Mouse (Mus musculus): ENCODE results near the gene 1700011L22Rik. TPM values are rescaled to one million over a fixed set of nuclear protein-coding genes. Genes with fewer than 3 reads are reported as not detected.

1700011L22Rik gene
- total RNA-seq (2021), result not detected
- long read RNA-seq, experiment 1, result 0 reads
- long read RNA-seq, experiment 2, result 0 reads

GRCm38 (mm10) chr8:79248470-79248869 lies at the start of gene 1700011L22Rik:
1700011L22Rik (minus strand) TSS chr8:79248570.
- no peak for DNase-seq

- peak; percentile 44 for DNase-seq
Measured at GRCm38 (mm10) chr8:79297763-79298162, 49.4 kb upstream of the 1700011L22Rik start.

GRCm38 (mm10) chr8:79295276-79296105 lies 47.1 kb upstream of the 1700011L22Rik start:
- no peak for DNase-seq

GRCm38 (mm10) chr8:79294610-79295275 lies 46.4 kb upstream of the 1700011L22Rik start, which contains the start of gene Mmaa:
Mmaa (minus strand) TSS chr8:79294937.
- peak; percentile 99 for DNase-seq

GRCm38 (mm10) chr8:79293841-79294240 lies 45.5 kb upstream of the 1700011L22Rik start:
- no peak for DNase-seq

- no peak for DNase-seq
Measured at GRCm38 (mm10) chr8:79292712-79293264, 44.4 kb upstream of the 1700011L22Rik start.

- no peak for DNase-seq
Measured at GRCm38 (mm10) chr8:79289592-79289991, 41.2 kb upstream of the 1700011L22Rik start.

- DNase-seq, result no peak
Measured at GRCm38 (mm10) chr8:79288681-79289080, 40.3 kb upstream of the 1700011L22Rik start.

- no peak for DNase-seq
Measured at GRCm38 (mm10) chr8:79288250-79288649, 39.9 kb upstream of the 1700011L22Rik start.

- DNase-seq, result no peak
Measured at GRCm38 (mm10) chr8:79286424-79286823, 38.1 kb upstream of the 1700011L22Rik start.

GRCm38 (mm10) chr8:79284626-79285025 lies 36.3 kb upstream of the 1700011L22Rik start:
- no peak for DNase-seq

GRCm38 (mm10) chr8:79281376-79281890 lies 33.1 kb upstream of the 1700011L22Rik start:
- no peak for DNase-seq

- DNase-seq, result no peak
Measured at GRCm38 (mm10) chr8:79277264-79277870, 29.0 kb upstream of the 1700011L22Rik start.

- no peak for DNase-seq
Measured at GRCm38 (mm10) chr8:79274940-79275339, 26.6 kb upstream of the 1700011L22Rik start.

GRCm38 (mm10) chr8:79273776-79274175 lies 25.4 kb upstream of the 1700011L22Rik start:
- no peak for DNase-seq

- no peak for DNase-seq
Measured at GRCm38 (mm10) chr8:79272676-79273075, 24.3 kb upstream of the 1700011L22Rik start.

- no peak for DNase-seq
Measured at GRCm38 (mm10) chr8:79268921-79269320, 20.6 kb upstream of the 1700011L22Rik start.

GRCm38 (mm10) chr8:79261920-79262319 lies 13.6 kb upstream of the 1700011L22Rik start:
- no peak for DNase-seq

- DNase-seq, result no peak
Measured at GRCm38 (mm10) chr8:79256076-79256705, 7.8 kb upstream of the 1700011L22Rik start.

GRCm38 (mm10) chr8:79253742-79254141 lies 5.4 kb upstream of the 1700011L22Rik start:
- no peak for DNase-seq

GRCm38 (mm10) chr8:79243422-79243821 lies 4.9 kb downstream of the 1700011L22Rik start:
- no peak for DNase-seq

GRCm38 (mm10) chr8:79239996-79240395 lies 8.4 kb downstream of the 1700011L22Rik start:
- no peak for DNase-seq
